Mouse (Mus musculus): Measurements from ENCODE around the gene Sf3b3. TPM values are rescaled to one million over a fixed set of nuclear protein-coding genes. Genes with fewer than 3 reads are reported as not detected.

Gene Sf3b3
- polyA plus RNA-seq, 1 experiment from 2014 or later: 88.1 TPM

DNA sequence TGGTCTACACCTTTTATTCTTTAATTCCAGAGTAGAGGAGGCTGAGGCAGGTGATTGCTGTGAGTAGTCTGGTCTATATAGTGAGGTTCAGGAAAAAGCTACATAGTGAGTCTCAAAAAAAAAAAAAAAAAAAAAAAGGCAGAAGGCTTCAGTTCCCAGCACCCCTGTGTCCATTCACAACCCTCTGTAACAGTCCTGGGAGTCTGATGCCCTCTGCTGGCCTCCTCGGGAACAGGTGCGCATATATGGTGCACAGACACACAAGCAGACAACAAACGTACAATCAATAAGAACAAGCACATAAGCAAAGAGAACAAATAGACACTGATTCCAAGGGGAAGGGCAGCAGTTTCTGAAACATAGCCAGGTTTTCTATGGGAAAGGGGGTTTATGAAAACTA, 70.3 kb downstream of the Sf3b3 start:
- Histone ChIP-seq H3K36me3 (ENCODE audit: control insufficient read depth, insufficient read depth) (no peaks in the 10 kb centered on the region), H3K4me3 (ENCODE audit: low read length) (no peak overlapping the region), H3K4me2 (ENCODE audit: low read depth, low read length) (no peak overlapping the region), H3K9ac (ENCODE audit: low read length) (no peak overlapping the region), H3K27me3 (ENCODE audit: control insufficient read depth, insufficient read depth, low read length) (no peaks in the 10 kb centered on the region), H3K27ac (ENCODE audit: low read length) (no peak overlapping the region), H3K4me1 (ENCODE audit: control insufficient read depth, insufficient read depth, low read length) (peaks cover 9% of the 10 kb centered on the region), H3K9me3 (replicated peaks; ENCODE audit: control insufficient read depth, low read length) (0 out of 2 replicates have a peak, but pooled peaks cover 5% of the 10 kb centered on the region)
- no peak for ATAC-seq (replicated peaks; ENCODE audit: extremely low read depth, insufficient read depth, low FRiP score)
- WGBS: 95% methylated on average over 3 of the region's 3 CpGs

DNA sequence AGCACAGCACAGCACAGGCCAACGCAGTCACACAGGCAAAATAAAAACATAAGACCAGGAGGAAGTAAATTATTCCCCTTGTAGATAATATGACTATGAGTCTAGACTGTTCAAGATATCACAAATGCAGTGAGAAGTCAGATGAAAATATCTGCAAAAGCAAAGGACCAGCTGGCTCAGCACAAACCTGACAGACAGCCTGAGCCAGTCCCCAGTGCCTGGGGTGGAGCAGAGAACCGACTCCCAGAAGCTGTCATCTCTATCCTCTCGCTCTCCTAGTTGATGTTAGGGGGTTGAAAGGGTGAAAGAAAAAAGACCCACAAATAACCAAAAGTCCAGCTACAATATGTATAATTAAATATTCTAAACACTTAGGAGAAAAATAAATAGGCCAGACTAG, 70.9 kb downstream of the Sf3b3 start:
- Histone ChIP-seq H3K4me1 (ENCODE audit: control insufficient read depth, insufficient read depth, low read length) (peaks cover 9% of the 10 kb centered on the region), H3K4me3 (ENCODE audit: low read length) (no peak overlapping the region), H3K4me2 (ENCODE audit: low read depth, low read length) (no peak overlapping the region), H3K27me3 (ENCODE audit: control insufficient read depth, insufficient read depth, low read length) (no peaks in the 10 kb centered on the region), H3K9ac (ENCODE audit: low read length) (no peak overlapping the region), H3K9me3 (replicated peaks; ENCODE audit: control insufficient read depth, low read length) (0 out of 2 replicates have a peak, but pooled peaks cover 5% of the 10 kb centered on the region), H3K36me3 (ENCODE audit: control insufficient read depth, insufficient read depth) (no peaks in the 10 kb centered on the region), H3K27ac (ENCODE audit: low read length) (no peak overlapping the region)
- no peak for ATAC-seq (replicated peaks; ENCODE audit: extremely low read depth, insufficient read depth, low FRiP score)
- 75% methylated on average over 3 of the region's 3 CpGs for WGBS

DNA sequence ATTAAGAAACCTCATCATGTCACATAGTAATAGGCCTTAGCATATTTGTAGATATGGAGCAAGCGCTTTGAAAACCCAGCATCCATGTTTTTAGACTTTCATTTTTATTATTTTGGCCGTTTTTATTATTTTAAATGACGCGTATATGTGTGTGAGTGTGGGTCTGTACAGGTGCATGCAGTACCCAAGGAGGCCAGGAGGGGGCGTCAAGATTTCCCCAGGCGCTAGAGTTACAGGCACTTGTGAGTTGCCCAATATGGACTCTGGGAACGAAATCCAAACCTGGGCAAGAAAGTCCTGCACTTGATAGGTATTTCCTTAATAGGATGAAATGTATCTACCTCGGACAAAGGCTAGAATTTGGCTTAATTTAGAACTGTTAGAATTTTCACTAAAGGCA, 71.3 kb downstream of the Sf3b3 start:
- Histone ChIP-seq H3K4me2 (ENCODE audit: low read depth, low read length) (no peak overlapping the region), H3K9ac (ENCODE audit: low read length) (no peak overlapping the region), H3K4me1 (ENCODE audit: control insufficient read depth, insufficient read depth, low read length) (peaks cover 9% of the 10 kb centered on the region), H3K27ac (ENCODE audit: low read length) (no peak overlapping the region), H3K9me3 (replicated peaks; ENCODE audit: control insufficient read depth, low read length) (0 out of 2 replicates have a peak, but pooled peaks cover 5% of the 10 kb centered on the region), H3K27me3 (ENCODE audit: control insufficient read depth, insufficient read depth, low read length) (no peaks in the 10 kb centered on the region), H3K36me3 (ENCODE audit: control insufficient read depth, insufficient read depth) (no peaks in the 10 kb centered on the region), H3K4me3 (ENCODE audit: low read length) (no peak overlapping the region)
- no peak for ATAC-seq (replicated peaks; ENCODE audit: extremely low read depth, insufficient read depth, low FRiP score)
- 73% methylated on average over 8 of the region's 8 CpGs for WGBS

DNA sequence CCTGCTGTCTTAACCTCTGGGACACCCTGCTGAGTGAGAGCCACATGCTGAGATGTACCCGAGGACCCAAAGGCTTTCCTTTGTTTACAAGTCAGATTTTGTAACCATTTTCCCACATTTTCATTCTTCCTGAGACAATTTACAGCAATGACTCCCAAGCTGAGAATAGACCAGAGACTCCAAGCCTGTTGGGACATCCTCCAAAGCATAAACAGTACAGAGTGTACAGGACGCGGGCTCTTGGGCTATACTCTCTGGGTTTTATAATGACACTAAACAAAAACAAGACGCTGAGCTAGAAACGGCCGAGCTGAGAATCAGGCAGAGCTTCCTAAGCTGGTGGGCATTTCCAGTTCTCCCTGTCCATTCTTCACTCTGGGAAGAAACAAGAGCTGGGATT, 71.9 kb downstream of the Sf3b3 start:
- no peak overlapping the region for H3K4me2 ChIP-seq (ENCODE audit: low read depth, low read length)
- 0 out of 2 replicates have a peak, but pooled peaks cover 5% of the 10 kb centered on the region for H3K9me3 ChIP-seq (replicated peaks; ENCODE audit: control insufficient read depth, low read length)
- peaks cover 9% of the 10 kb centered on the region for H3K4me1 ChIP-seq (ENCODE audit: control insufficient read depth, insufficient read depth, low read length)
- H3K9ac ChIP-seq (ENCODE audit: low read length): no peak overlapping the region
- H3K36me3 ChIP-seq (ENCODE audit: control insufficient read depth, insufficient read depth): no peaks in the 10 kb centered on the region
- H3K4me3 ChIP-seq (ENCODE audit: low read length): no peak overlapping the region
- H3K27ac ChIP-seq (ENCODE audit: low read length): no peak overlapping the region
- 82% methylated on average over 6 of the region's 6 CpGs for WGBS
- ATAC-seq (replicated peaks; ENCODE audit: extremely low read depth, insufficient read depth, low FRiP score): no peak
- no peaks in the 10 kb centered on the region for H3K27me3 ChIP-seq (ENCODE audit: control insufficient read depth, insufficient read depth, low read length)

- Histone ChIP-seq H3K27me3 (ENCODE audit: control insufficient read depth, insufficient read depth, low read length) (no peaks in the 10 kb centered on the region), H3K4me2 (ENCODE audit: low read depth, low read length) (no peak overlapping the region), H3K36me3 (ENCODE audit: control insufficient read depth, insufficient read depth) (no peaks in the 10 kb centered on the region), H3K9me3 (replicated peaks; ENCODE audit: control insufficient read depth, low read length) (0 out of 2 replicates have a peak, but pooled peaks cover 5% of the 10 kb centered on the region), H3K4me1 (ENCODE audit: control insufficient read depth, insufficient read depth, low read length) (peaks cover 9% of the 10 kb centered on the region), H3K9ac (ENCODE audit: low read length) (no peak overlapping the region), H3K27ac (ENCODE audit: low read length) (no peak overlapping the region), H3K4me3 (ENCODE audit: low read length) (no peak overlapping the region)
- ATAC-seq (replicated peaks; ENCODE audit: extremely low read depth, insufficient read depth, low FRiP score): no peak; the same call in 1 of the 2 replicates
- WGBS: 50% methylated on average over 3 of the region's 3 CpGs
Observed at GRCm38 (mm10) chr8:110774047-110774446, 72.5 kb downstream of the Sf3b3 start.

DNA sequence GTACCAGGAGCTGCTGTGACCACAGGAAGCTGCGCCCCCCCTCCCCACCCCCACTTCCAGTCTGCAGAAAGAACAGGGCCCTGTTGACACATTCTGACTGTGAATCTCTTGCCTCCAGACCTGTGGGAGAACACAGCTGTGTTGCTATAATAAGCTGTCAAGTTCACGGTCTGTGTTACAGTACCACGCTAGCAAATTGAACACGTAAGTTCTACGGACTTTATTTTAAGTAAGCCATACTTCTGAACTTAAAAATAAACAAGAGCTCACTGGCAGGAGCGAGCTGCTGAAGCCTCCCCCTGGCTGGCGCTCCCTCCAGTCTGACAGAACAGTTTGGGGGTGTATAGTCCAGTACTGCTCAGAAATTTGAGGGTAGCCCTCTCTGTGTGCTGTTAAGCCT, 74.1 kb downstream of the Sf3b3 start:
- Histone ChIP-seq H3K4me1 (ENCODE audit: control insufficient read depth, insufficient read depth, low read length) (peaks cover 9% of the 10 kb centered on the region), H3K9me3 (replicated peaks; ENCODE audit: control insufficient read depth, low read length) (0 out of 2 replicates have a peak, but pooled peaks cover 5% of the 10 kb centered on the region), H3K9ac (ENCODE audit: low read length) (0 out of 2 replicates have a peak overlapping the region, but pooled peaks have one; percentile 12), H3K27me3 (ENCODE audit: control insufficient read depth, insufficient read depth, low read length) (no peaks in the 10 kb centered on the region), H3K4me2 (ENCODE audit: low read depth, low read length) (no peak overlapping the region), H3K27ac (ENCODE audit: low read length) (peak overlapping the region; percentile 33; the same call in 1 of the 2 replicates), H3K4me3 (ENCODE audit: low read length) (no peak overlapping the region), H3K36me3 (ENCODE audit: control insufficient read depth, insufficient read depth) (no peaks in the 10 kb centered on the region)
- WGBS: 36% methylated on average over 7 of the region's 7 CpGs
- ATAC-seq (replicated peaks; ENCODE audit: extremely low read depth, insufficient read depth, low FRiP score): peak; percentile 71

GRCm38 (mm10) chr8:110767261-110767660, 79.3 kb downstream of the Sf3b3 start:
- ATAC-seq (replicated peaks; ENCODE audit: extremely low read depth, insufficient read depth, low FRiP score): no peak
- H3K9ac ChIP-seq (ENCODE audit: low read length): no peak overlapping the region
- no peaks in the 10 kb centered on the region for H3K36me3 ChIP-seq (ENCODE audit: control insufficient read depth, insufficient read depth)
- 78% methylated on average over 6 of the region's 6 CpGs for WGBS
- no peak overlapping the region for H3K4me2 ChIP-seq (ENCODE audit: low read depth, low read length)
- no peak overlapping the region for H3K27ac ChIP-seq (ENCODE audit: low read length)
- H3K9me3 ChIP-seq (replicated peaks; ENCODE audit: control insufficient read depth, low read length): no peaks in the 10 kb centered on the region
- no peak overlapping the region for H3K4me3 ChIP-seq (ENCODE audit: low read length)
- no peaks in the 10 kb centered on the region for H3K27me3 ChIP-seq (ENCODE audit: control insufficient read depth, insufficient read depth, low read length)
- H3K4me1 ChIP-seq (ENCODE audit: control insufficient read depth, insufficient read depth, low read length): no peaks in the 10 kb centered on the region

GRCm38 (mm10) chr8:110764671-110765070, 81.9 kb downstream of the Sf3b3 start:
- Histone ChIP-seq H3K27ac (ENCODE audit: low read length) (no peak overlapping the region), H3K4me2 (ENCODE audit: low read depth, low read length) (no peak overlapping the region), H3K9ac (ENCODE audit: low read length) (no peak overlapping the region), H3K36me3 (ENCODE audit: control insufficient read depth, insufficient read depth) (no peaks in the 10 kb centered on the region), H3K4me3 (ENCODE audit: low read length) (no peak overlapping the region), H3K4me1 (ENCODE audit: control insufficient read depth, insufficient read depth, low read length) (peaks cover 6% of the 10 kb centered on the region), H3K27me3 (ENCODE audit: control insufficient read depth, insufficient read depth, low read length) (no peaks in the 10 kb centered on the region), H3K9me3 (replicated peaks; ENCODE audit: control insufficient read depth, low read length) (no peaks in the 10 kb centered on the region)
- 75% methylated on average over 3 of the region's 3 CpGs for WGBS
- ATAC-seq (replicated peaks; ENCODE audit: extremely low read depth, insufficient read depth, low FRiP score): no peak

DNA sequence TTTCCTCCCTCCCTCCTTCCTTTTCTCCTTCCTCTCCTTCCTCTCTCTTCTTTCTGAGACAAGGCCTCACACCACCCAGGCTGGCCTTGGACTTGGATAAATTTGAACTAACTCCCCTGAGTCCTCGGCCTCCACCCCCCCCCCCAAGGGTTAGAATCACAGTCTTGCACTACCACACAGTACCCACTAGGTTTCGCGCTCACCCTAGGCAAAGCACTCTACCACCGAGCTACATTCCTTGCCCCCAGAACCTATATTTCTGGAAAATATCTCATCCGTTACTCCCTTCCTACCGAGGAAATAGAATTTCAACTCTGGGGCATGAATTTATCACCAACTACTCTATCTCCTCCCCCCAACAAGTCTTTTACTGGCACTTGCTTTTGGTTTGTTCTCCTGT, 84.6 kb downstream of the Sf3b3 start:
- no peaks in the 10 kb centered on the region for H3K36me3 ChIP-seq (ENCODE audit: control insufficient read depth, insufficient read depth)
- no peak overlapping the region for H3K27ac ChIP-seq (ENCODE audit: low read length)
- H3K27me3 ChIP-seq (ENCODE audit: control insufficient read depth, insufficient read depth, low read length): no peaks in the 10 kb centered on the region
- H3K9ac ChIP-seq (ENCODE audit: low read length): no peak overlapping the region
- ATAC-seq (replicated peaks; ENCODE audit: extremely low read depth, insufficient read depth, low FRiP score): no peak
- no peak overlapping the region for H3K4me3 ChIP-seq (ENCODE audit: low read length)
- no peaks in the 10 kb centered on the region for H3K9me3 ChIP-seq (replicated peaks; ENCODE audit: control insufficient read depth, low read length)
- H3K4me1 ChIP-seq (ENCODE audit: control insufficient read depth, insufficient read depth, low read length): peaks cover 6% of the 10 kb centered on the region
- WGBS: 45% methylated on average over 6 of the region's 6 CpGs
- no peak overlapping the region for H3K4me2 ChIP-seq (ENCODE audit: low read depth, low read length)

Measured in heart, embryonic 16.5 days (tissue).